Comparison of ENCODE assay signal across 8 mouse cellular contexts in the genomic region with DNA sequence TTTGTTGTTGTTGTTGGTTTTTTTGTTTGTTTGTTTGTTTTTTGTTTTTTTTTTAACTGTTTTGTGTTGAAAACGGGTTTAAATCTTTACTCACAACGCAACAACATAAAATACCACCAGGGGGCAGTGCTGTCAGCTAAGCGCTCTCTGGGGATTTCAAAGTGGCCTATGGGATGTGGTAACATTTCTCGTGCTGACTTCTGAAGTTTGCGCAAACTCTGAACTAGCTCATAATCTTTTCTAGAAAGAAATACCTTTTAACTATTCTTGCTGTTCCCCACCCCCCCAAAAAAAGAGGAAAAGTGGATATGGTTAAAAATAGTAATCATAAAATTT.
A peak's percentile ranks its signal among the peaks of the same experiment; 100 is the strongest.
DNase-seq lines count a peak whose midpoint lies in the region; ATAC-seq and TF ChIP-seq lines count a peak whose summit lies in the region.
"Had no signal": no experiment of that assay in that cellular context is flagged by ENCODE, and none has a peak within 500 bp of the region (broad histone marks: within the 10 kb centered on the region; RNA-seq: fewer than 3 reads in every experiment).

No protein-coding gene starts in this region.

- peak; percentile 45 to 84 for DNase-seq in layer of hippocampus, adult 18-20 months (ENCODE audit: low spot score in 2 of 2)
- DNase-seq in layer of hippocampus, adult 9-11 months = no peak
- peak; percentile 53 for DNase-seq in adipocyte (ENCODE audit: low spot score)
- peak; percentile 69 to 83 for DNase-seq in cerebellum, postnatal 25 days
- peak; percentile 87 for DNase-seq in hindbrain, embryonic 14.5 days (ENCODE audit: low spot score)
- peak; percentile 73 for DNase-seq in lung, postnatal 0 days (ENCODE audit: low spot score)
- DNase-seq in right cerebral cortex, postnatal 4 days = peak; percentile 75

- H3K4me3 ChIP-seq in hindbrain, embryonic 14.5 days (replicated peaks; ENCODE audit: low read length) = no peak overlapping the region
- no peak overlapping the region for H3K4me3 ChIP-seq in lung, postnatal 0 days (ENCODE audit: low read depth, low read length)

- no peak for TF ChIP-seq EP300 in lung, postnatal 0 days (IDR thresholded peaks at IDR 0.05)

- no peaks in the 10 kb centered on the region for H3K9me3 ChIP-seq in hindbrain, embryonic 14.5 days (ENCODE audit: control insufficient read depth, low read length)
- H3K9me3 ChIP-seq in lung, postnatal 0 days (ENCODE audit: low read length) = no peaks in the 10 kb centered on the region

- H3K27ac ChIP-seq in hindbrain, embryonic 14.5 days = no peak overlapping the region
- no peak overlapping the region for H3K27ac ChIP-seq in lung, postnatal 0 days (ENCODE audit: low read length)
- H3K27ac ChIP-seq: macrophage had no signal

- TF ChIP-seq CTCF in lung, postnatal 0 days (IDR thresholded peaks at IDR 0.05) = peak; percentile 69

- H3K9ac ChIP-seq in hindbrain, embryonic 14.5 days = no peak overlapping the region
- no peak overlapping the region for H3K9ac ChIP-seq in lung, postnatal 0 days (replicated peaks; ENCODE audit: low read depth)

- H3K4me1 ChIP-seq in hindbrain, embryonic 14.5 days (replicated peaks; ENCODE audit: control insufficient read depth, insufficient read depth, low read length) = peaks cover 5% of the 10 kb centered on the region
- H3K4me1 ChIP-seq in lung, postnatal 0 days (ENCODE audit: insufficient read depth, low read depth, low read length) = no peaks in the 10 kb centered on the region

- peak overlapping the region; percentile 46 for H3K4me2 ChIP-seq in hindbrain, embryonic 14.5 days (replicated peaks)
- H3K4me2 ChIP-seq in lung, postnatal 0 days (replicated peaks; ENCODE audit: low read depth, low read length) = no peak overlapping the region

- no peaks in the 10 kb centered on the region for H3K36me3 ChIP-seq in hindbrain, embryonic 14.5 days (replicated peaks; ENCODE audit: control insufficient read depth, insufficient read depth)
- H3K36me3 ChIP-seq in lung, postnatal 0 days (ENCODE audit: insufficient read depth, low read length) = no peaks in the 10 kb centered on the region

- ATAC-seq in hindbrain, embryonic 14.5 days (ENCODE audit: low FRiP score) = no peak
- ATAC-seq in lung, postnatal 0 days = no peak

- no peaks in the 10 kb centered on the region for H3K27me3 ChIP-seq in hindbrain, embryonic 14.5 days (ENCODE audit: control insufficient read depth, insufficient read depth, low read length)
- H3K27me3 ChIP-seq in lung, postnatal 0 days (replicated peaks; ENCODE audit: insufficient read depth, low read length) = no peaks in the 10 kb centered on the region

- WGBS in hindbrain, embryonic 14.5 days = 22% methylated on average over 5 of the region's 5 CpGs
- WGBS in lung, postnatal 0 days = 16% methylated on average over 5 of the region's 5 CpGs
